Mouse (Mus musculus): Measurements from ENCODE around the gene Tulp3. TPM values are rescaled to one million over a fixed set of nuclear protein-coding genes. Genes with fewer than 3 reads are reported as not detected.

The Tulp3 gene
- polyA plus RNA-seq, 1 experiment from 2014 or later = 15.9 TPM

Other genes starting within 250 kb of the Tulp3 start
- 20.6 and 30.4 TPM in 2 replicates for gene Tspan9, start 212.3 kb downstream of the Tulp3 start, polyA plus RNA-seq (2015; fragmentation: Nextera tagmentation; extraction: Ambion mirVana)
- 0.36 and 0.81 TPM in 2 replicates for gene Tead4, start 55.0 kb downstream of the Tulp3 start, polyA plus RNA-seq (2015; fragmentation: Nextera tagmentation; extraction: Ambion mirVana)
- gene Rhno1, start 7.1 kb upstream of the Tulp3 start, polyA plus RNA-seq (2015; fragmentation: Nextera tagmentation; extraction: Ambion mirVana) = 180 TPM in 2 replicates
- 42.5 and 44.0 TPM in 2 replicates for gene Foxm1, start 7.1 kb upstream of the Tulp3 start, polyA plus RNA-seq (2015; fragmentation: Nextera tagmentation; extraction: Ambion mirVana)
- gene Tex52, start 19.6 kb upstream of the Tulp3 start, polyA plus RNA-seq (2015; fragmentation: Nextera tagmentation; extraction: Ambion mirVana) = 1.0 and 1.2 TPM in 2 replicates
- gene Gm44596, start 19.7 kb upstream of the Tulp3 start, polyA plus RNA-seq (2015; fragmentation: Nextera tagmentation; extraction: Ambion mirVana) = not detected in 2 replicates
- 3.8 and 5.2 TPM in 2 replicates for gene Nrip2, start 43.4 kb upstream of the Tulp3 start, polyA plus RNA-seq (2015; fragmentation: Nextera tagmentation; extraction: Ambion mirVana)
- 35.2 and 38.1 TPM in 2 replicates for gene Itfg2, start 69.1 kb upstream of the Tulp3 start, polyA plus RNA-seq (2015; fragmentation: Nextera tagmentation; extraction: Ambion mirVana)
- gene Fkbp4, start 82.8 kb upstream of the Tulp3 start, polyA plus RNA-seq (2015; fragmentation: Nextera tagmentation; extraction: Ambion mirVana) = 454 and 497 TPM in 2 replicates
- gene Pzp, start 170.9 kb upstream of the Tulp3 start, polyA plus RNA-seq (2015; fragmentation: Nextera tagmentation; extraction: Ambion mirVana) = 0.43 TPM in 1 of 2 replicates, not detected in the other
- 2.2 and 2.6 TPM in 2 replicates for gene A2ml1, start 225.8 kb upstream of the Tulp3 start, polyA plus RNA-seq (2015; fragmentation: Nextera tagmentation; extraction: Ambion mirVana)

Data from forebrain, embryonic 13.5 days (tissue).